Mouse (Mus musculus) limb, embryonic 11.5 days (tissue): ENCODE measurements around the gene Ttc17. TPM values are rescaled to one million over a fixed set of nuclear protein-coding genes. Genes with fewer than 3 reads are reported as not detected.

Experiments used
- ATAC-seq: fragments of 200-750 bp; cut with Nextera tagmentation; 2 replicates; pipeline ENCODE4 v1.8.0; 2017; ENCODE audit warnings: low read depth; ENCODE audit not compliant: insufficient number of reproducible peaks, low FRiP score, low TSS enrichment
- DNase-seq: peaks from one replicate; pipeline ENCODE4 v3.0.0-alpha.2; 2015; ENCODE audit warnings: low spot score
- H3K27ac ChIP-seq: fragments of 300-500 bp; sonication (generic); replicated peaks from 2 replicates; pipeline ENCODE4 v1.5.1; 2014; ENCODE audit warnings: low read depth, mild to moderate bottlenecking, low read length
- H3K27me3 ChIP-seq: fragments of 300-500 bp; sonication (generic); 2 replicates; pipeline ENCODE4 v1.6.1; 2014; ENCODE audit warnings: mild to moderate bottlenecking, low read length, mixed read lengths; ENCODE audit not compliant: control insufficient read depth, insufficient read depth
- H3K36me3 ChIP-seq: fragments of 300-500 bp; sonication (generic); 2 replicates; pipeline ENCODE4 v1.6.1; 2014; ENCODE audit warnings: mild to moderate bottlenecking, low read length, moderate library complexity, mixed read lengths; ENCODE audit not compliant: control insufficient read depth, insufficient read depth
- H3K4me1 ChIP-seq: fragments of 300-500 bp; sonication (generic); 2 replicates; pipeline ENCODE4 v1.6.1; 2014; ENCODE audit warnings: low read length, mixed read lengths; ENCODE audit not compliant: control insufficient read depth, insufficient read depth
- H3K4me2 ChIP-seq: fragments of 300-500 bp; sonication (generic); 2 replicates; pipeline ENCODE4 v1.6.1; 2014; ENCODE audit warnings: low read depth, mild to moderate bottlenecking, moderate library complexity; ENCODE audit not compliant: severe bottlenecking
- H3K4me3 ChIP-seq: fragments of 300-500 bp; sonication (generic); 2 replicates; pipeline ENCODE4 v1.5.1; 2014; ENCODE audit warnings: low read depth, low read length
- H3K9ac ChIP-seq: fragments of 300-500 bp; sonication (generic); 2 replicates; pipeline ENCODE4 v1.6.1; 2014; ENCODE audit warnings: mild to moderate bottlenecking, low read length
- H3K9me3 ChIP-seq: fragments of 300-500 bp; sonication (generic); 2 replicates; pipeline ENCODE4 v1.6.1; 2016; ENCODE audit warnings: low read length; ENCODE audit not compliant: control insufficient read depth
- WGBS: fragments of 180-500 bp; shearing (Covaris S2); extraction: QIAGEN DNeasy Blood & Tissue Kit; methylation state at CpG from one replicate; pipeline ENCODE4 v1.1.7; 2014; 5-methylcytosine and 5-hydroxymethylcytosine counted together
- polyA plus RNA-seq: library from polyadenylated mRNA; unstranded; fragments of >200 nt; fragmentation: Nextera tagmentation; extraction: Ambion mirVana; gene quantifications from 2 replicates; pipeline ENCODE4 v1.2.1, GENCODE M21; 2014

The Ttc17 gene
- polyA plus RNA-seq, 1 experiment from 2014 or later: 13.2 TPM

DNA sequence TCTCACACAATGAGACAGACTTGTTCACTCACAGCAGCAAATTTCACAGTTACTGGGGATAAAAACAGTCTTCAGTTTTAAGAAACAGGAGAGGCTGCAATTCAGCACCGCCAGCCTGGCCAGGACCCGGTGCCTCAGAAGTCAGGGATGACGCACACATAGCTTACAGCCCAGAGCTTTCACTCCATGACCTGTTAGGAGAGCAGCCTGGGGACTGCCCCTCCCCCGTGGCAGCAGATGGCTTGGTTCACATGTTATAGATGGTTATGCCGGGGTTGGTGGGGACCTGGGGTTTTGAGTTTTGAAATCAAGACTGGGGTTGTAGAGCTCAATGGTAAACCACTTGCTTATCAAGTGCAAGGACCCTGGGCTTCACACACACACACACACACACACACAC is 104.1 kb downstream of the Ttc17 start:
- no peak for DNase-seq
- Histone ChIP-seq H3K9me3 (no peaks in the 10 kb centered on the region), H3K4me2 (no peak overlapping the region), H3K4me3 (no peak overlapping the region), H3K27ac (no peak overlapping the region), H3K9ac (no peak overlapping the region), H3K36me3 (peaks cover 3% of the 10 kb centered on the region; the same call in 1 of the 2 replicates), H3K4me1 (no peaks in the 10 kb centered on the region; the same call in 1 of the 2 replicates), H3K27me3 (no peaks in the 10 kb centered on the region)
- ATAC-seq: no peak
- WGBS: 84% methylated on average over 5 of the region's 5 CpGs

DNA sequence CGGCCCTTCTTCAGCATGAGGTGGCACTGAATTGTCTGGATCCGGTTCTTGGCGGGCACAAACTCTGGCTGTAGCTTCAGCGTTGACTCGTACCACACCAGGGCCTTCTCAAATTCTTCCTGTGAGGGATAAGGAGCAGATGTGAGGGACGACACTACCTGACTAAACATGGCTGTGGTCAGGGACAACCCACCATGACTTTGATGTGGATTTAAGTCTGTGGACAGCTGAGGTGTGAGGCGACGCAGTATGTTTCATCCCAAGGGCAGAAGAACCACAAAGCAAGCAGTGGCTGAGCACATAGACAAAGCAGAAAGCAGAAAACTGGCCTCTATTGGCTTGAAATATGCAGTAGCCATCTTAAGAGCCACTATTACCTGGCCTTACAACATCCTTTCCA is 104.7 kb downstream of the Ttc17 start:
- DNase-seq: no peak
- ATAC-seq: no peak
- Histone ChIP-seq H3K9ac (no peak overlapping the region), H3K4me1 (no peaks in the 10 kb centered on the region; the same call in 1 of the 2 replicates), H3K4me2 (no peak overlapping the region), H3K9me3 (no peaks in the 10 kb centered on the region), H3K36me3 (peaks cover 3% of the 10 kb centered on the region; the same call in 1 of the 2 replicates), H3K27me3 (no peaks in the 10 kb centered on the region), H3K27ac (no peak overlapping the region), H3K4me3 (no peak overlapping the region)
- WGBS: 88% methylated on average over 8 of the region's 8 CpGs

DNA sequence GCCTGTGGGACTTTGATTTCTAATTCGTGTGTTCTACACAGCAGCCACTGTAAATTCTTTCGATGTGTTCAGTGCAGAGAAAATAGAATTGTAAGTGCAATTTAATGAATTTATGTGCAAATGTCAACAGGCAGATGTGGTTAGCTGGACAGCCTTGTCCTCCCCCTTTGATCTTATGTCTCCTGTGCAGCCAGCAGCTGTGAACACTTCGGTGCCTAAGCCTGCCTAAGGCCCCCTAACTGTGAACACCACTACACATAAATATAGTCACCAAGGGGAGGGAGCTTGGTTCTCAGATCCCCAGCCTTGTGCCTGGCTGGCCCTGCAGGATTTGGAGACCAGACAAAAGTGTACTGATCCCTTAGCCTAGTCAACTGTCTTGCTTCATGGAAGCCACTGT is 109.0 kb downstream of the Ttc17 start:
- WGBS: 26% methylated on average over 3 of the region's 3 CpGs
- H3K4me2 ChIP-seq: no peak overlapping the region
- H3K4me1 ChIP-seq: no peaks in the 10 kb centered on the region; the same call in 1 of the 2 replicates
- no peaks in the 10 kb centered on the region for H3K9me3 ChIP-seq
- no peak overlapping the region for H3K4me3 ChIP-seq
- DNase-seq (no peak), ATAC-seq (no peak)
- H3K9ac ChIP-seq: no peak overlapping the region
- no peak overlapping the region for H3K27ac ChIP-seq
- peaks cover 3% of the 10 kb centered on the region; the same call in 1 of the 2 replicates for H3K36me3 ChIP-seq
- H3K27me3 ChIP-seq: no peaks in the 10 kb centered on the region

DNA sequence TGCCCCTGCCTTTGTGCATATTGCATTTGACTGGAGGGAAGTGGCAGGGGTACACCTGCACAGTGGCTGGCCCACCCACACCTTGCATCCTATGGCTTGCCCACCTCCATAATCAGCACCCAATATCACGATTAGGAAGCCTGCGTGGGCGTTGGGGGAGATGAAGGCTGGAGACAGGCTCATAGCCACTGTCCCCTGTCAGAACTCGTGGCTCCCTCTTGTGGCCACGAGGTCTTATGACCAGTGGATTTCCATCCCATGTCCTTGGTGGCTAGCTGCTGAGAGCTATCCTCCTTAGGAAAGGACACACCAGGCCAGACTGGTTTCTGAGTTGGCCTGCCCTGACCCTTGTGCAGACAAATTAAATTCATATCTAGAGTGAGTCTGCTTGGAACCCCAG is 116.0 kb downstream of the Ttc17 start:
- WGBS: 4% methylated on average over 5 of the region's 5 CpGs
- Histone ChIP-seq H3K9ac (no peak overlapping the region), H3K27ac (no peak overlapping the region), H3K4me1 (peaks cover 9% of the 10 kb centered on the region), H3K9me3 (no peaks in the 10 kb centered on the region), H3K27me3 (no peaks in the 10 kb centered on the region), H3K4me3 (no peak overlapping the region), H3K36me3 (no peaks in the 10 kb centered on the region), H3K4me2 (no peak overlapping the region)
- DNase-seq: peak; percentile 67
- no peak for ATAC-seq

DNA sequence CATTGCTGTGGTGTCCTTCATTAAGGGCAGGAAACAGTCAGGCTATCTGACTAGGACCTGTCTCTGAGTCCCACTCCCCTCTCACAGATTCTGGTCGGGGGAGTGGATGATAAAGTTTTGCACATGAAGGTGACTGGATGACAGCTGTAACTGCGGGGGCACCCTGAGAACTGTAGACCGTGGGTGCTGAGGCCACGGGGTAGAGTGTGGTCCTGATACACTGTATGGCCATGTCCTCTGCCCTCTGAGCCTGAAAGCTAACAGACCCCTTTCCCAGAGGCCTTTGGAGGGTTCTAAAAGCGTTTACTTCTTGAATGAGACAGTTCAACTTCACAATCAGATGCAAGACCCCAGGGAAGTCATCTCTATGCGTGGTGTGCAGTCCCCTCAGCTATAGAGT is 116.8 kb downstream of the Ttc17 start:
- ATAC-seq (peak; percentile 18; the same call in 1 of the 2 replicates), DNase-seq (no peak)
- Histone ChIP-seq H3K4me3 (no peak overlapping the region), H3K9me3 (no peaks in the 10 kb centered on the region), H3K4me1 (peaks cover 9% of the 10 kb centered on the region), H3K4me2 (no peak overlapping the region), H3K27me3 (no peaks in the 10 kb centered on the region), H3K27ac (no peak overlapping the region), H3K36me3 (no peaks in the 10 kb centered on the region), H3K9ac (peak overlapping the region; percentile 23; the same call in 1 of the 2 replicates)
- 75% methylated on average over 6 of the region's 6 CpGs for WGBS

DNA sequence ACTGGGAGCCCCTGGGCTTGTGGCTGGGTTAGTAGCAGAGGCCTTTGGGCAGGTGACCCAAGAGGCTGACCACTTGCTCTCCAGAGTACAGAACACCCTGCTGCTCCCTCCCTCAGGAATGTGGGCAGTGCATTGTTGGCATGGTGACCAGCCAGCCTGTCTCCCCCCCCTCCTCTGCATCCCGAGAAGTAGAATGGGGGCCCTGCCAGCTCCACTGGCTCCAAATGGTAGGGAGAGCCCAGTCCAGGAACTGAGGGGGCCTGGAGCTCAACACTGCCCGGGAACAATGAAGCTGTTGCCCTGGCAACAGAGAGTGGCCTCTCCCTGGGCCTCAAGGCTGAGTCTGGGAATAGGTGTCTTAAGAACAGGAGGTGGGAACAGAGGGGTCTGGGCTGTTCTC is 117.3 kb downstream of the Ttc17 start:
- Histone ChIP-seq H3K9me3 (no peaks in the 10 kb centered on the region), H3K36me3 (no peaks in the 10 kb centered on the region), H3K9ac (peak overlapping the region; percentile 23; the same call in 1 of the 2 replicates), H3K27ac (no peak overlapping the region), H3K4me1 (peaks cover 9% of the 10 kb centered on the region), H3K4me2 (peak overlapping the region; percentile 11; the same call in 1 of the 2 replicates), H3K27me3 (no peaks in the 10 kb centered on the region), H3K4me3 (no peak overlapping the region)
- peak; percentile 58 for DNase-seq
- 0% methylated on average over 2 of the region's 2 CpGs for WGBS
- ATAC-seq: peak; percentile 74

DNA sequence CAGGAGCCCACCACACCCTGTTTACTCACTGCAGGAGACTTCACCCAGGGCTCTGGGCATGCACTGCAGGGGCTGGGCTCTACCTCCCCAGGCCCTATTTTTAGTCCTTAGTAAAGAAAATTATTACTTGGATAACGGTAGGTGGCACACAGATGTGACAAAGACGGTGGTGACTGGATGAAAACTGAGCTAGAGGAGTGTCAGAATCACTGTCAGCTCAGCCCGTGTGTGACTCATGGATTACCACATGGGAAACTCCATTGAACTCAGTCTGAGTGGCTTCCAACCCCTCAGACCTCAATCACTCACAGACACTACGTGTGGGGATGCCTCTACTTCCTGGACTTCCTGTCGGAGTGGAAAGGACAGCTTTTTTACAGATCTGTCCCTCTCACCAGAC is 118.4 kb downstream of the Ttc17 start:
- H3K9ac ChIP-seq: no peak overlapping the region
- H3K4me1 ChIP-seq: peaks cover 9% of the 10 kb centered on the region
- no peaks in the 10 kb centered on the region for H3K36me3 ChIP-seq
- H3K27me3 ChIP-seq: no peaks in the 10 kb centered on the region
- H3K4me3 ChIP-seq: no peak overlapping the region
- H3K9me3 ChIP-seq: no peaks in the 10 kb centered on the region
- no peak overlapping the region for H3K4me2 ChIP-seq
- no peak overlapping the region for H3K27ac ChIP-seq
- 36% methylated on average over 5 of the region's 5 CpGs for WGBS
- ATAC-seq (no peak), DNase-seq (no peak)

DNA sequence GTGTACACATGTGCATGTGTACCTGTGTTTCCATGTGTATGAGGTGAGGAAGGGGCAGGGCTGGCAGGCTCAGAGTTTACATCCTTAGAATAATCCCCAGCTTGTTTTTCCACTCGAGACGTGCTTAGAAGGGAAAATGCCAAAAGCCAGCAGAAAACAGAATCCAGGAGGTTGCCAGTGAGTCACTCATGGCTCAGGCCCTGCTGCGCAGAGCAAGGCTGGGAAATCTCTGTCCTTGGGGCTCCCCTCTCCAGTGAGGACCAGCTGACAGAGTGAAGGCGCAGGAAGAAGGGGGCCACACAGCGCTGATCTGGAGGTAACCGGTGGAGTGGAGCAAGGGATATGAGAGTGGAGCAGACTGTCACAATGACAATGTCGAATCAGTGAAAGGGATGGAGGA is 119.1 kb downstream of the Ttc17 start:
- WGBS: 82% methylated on average over 7 of the region's 7 CpGs
- no peak overlapping the region for H3K4me3 ChIP-seq
- H3K9ac ChIP-seq: no peak overlapping the region
- DNase-seq: no peak
- no peak overlapping the region for H3K4me2 ChIP-seq
- ATAC-seq: no peak
- H3K27ac ChIP-seq: no peak overlapping the region
- H3K27me3 ChIP-seq: no peaks in the 10 kb centered on the region
- H3K36me3 ChIP-seq: no peaks in the 10 kb centered on the region
- H3K4me1 ChIP-seq: peaks cover 9% of the 10 kb centered on the region
- no peaks in the 10 kb centered on the region for H3K9me3 ChIP-seq

DNA sequence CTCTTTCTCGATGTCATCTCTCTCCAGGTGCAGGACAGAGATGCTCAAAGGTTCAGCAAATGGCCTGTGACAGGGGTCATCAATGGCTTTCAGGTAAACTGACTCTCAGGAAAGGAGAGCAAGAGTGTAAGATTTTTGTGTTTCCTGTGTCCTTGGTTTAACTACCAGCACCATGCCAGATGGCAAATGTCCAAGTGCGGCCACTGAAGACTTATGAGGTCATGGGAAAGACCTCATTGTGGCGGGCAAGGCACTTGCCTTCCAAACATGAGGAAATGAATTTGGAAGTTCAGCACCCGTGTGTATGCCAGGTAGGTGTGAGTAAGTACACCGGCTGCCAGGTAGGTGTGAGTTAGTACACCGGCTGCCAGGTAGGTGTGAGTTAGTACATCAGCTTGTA is 123.0 kb downstream of the Ttc17 start:
- H3K4me1 ChIP-seq: no peaks in the 10 kb centered on the region
- no peak overlapping the region for H3K4me2 ChIP-seq
- H3K9ac ChIP-seq: no peak overlapping the region
- 76% methylated on average over 6 of the region's 6 CpGs for WGBS
- no peak overlapping the region for H3K4me3 ChIP-seq
- no peaks in the 10 kb centered on the region for H3K36me3 ChIP-seq
- H3K9me3 ChIP-seq: no peaks in the 10 kb centered on the region
- H3K27me3 ChIP-seq: no peaks in the 10 kb centered on the region
- DNase-seq (no peak), ATAC-seq (no peak)
- no peak overlapping the region for H3K27ac ChIP-seq
